Mouse (Mus musculus): ENCODE measurements around the gene Gys1. TPM values are rescaled to one million over a fixed set of nuclear protein-coding genes. Genes with fewer than 3 reads are reported as not detected.

The Gys1 gene
- polyA plus RNA-seq, 2 experiments: 35.8 to 44.1 TPM

DNA sequence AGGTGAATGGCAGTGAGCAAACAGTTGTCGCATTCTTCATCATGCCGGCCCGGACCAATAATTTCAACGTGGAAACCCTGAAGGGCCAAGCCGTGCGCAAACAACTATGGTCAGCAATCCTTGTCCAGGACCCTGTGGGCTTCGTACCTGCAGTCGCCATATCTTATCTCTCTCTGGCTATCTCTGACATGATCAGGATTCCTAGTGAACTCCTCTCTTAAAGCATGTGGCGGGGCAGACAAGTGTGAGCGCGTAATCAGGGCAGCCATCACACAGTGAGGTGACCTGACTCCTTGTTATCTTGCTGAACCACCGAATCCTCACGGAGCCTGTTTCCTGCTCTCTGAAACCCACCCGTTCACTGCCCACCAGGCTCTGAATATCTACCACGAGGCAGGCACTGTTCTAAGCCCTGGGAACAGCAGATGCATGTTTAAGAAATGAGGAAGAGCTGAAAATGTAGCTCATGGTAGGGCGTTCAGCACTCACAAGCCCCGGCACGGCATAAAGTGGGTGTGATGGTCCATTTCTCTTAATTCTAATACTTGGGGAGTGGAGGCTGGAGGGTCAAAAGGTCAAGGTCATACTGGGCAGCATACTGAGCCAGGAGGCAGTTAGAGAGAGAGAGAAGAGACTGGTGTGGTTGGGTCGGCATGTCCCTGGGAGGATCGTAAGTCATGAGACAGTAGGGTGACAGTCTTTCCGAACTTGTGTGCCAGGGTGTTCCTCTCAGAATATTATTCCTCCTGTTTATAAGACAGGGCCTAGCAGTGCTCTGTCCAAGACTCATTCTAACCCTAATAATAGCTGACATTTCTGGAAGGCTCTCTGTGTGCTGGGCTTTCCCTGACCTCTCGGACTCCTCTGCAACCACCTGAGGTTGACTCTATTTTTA is 9.1 kb downstream of the Gys1 start:
- Histone ChIP-seq H3K27me3 (ENCODE audit: control insufficient read depth, insufficient read depth, low read length) (no peaks in the 10 kb centered on the region), H3K9me3 (ENCODE audit: control insufficient read depth, low read length) (no peaks in the 10 kb centered on the region), H3K36me3 (ENCODE audit: control insufficient read depth, insufficient read depth, low read length) (peaks cover 72% of the 10 kb centered on the region), H3K4me1 (ENCODE audit: control insufficient read depth, insufficient read depth, low read length) (no peaks in the 10 kb centered on the region), H3K27ac (replicated peaks; ENCODE audit: low read depth, low read length) (no peak overlapping the region), H3K9ac (ENCODE audit: low read depth, low read length, severe bottlenecking) (no peak overlapping the region), H3K4me3 (replicated peaks; ENCODE audit: low read length) (no peak overlapping the region), H3K4me2 (replicated peaks; ENCODE audit: low read depth, low read length, severe bottlenecking) (no peak overlapping the region)
- WGBS: 84% methylated on average over 22 of the region's 22 CpGs
- no peak for TF ChIP-seq POLR2A (IDR thresholded peaks at IDR 0.05; ENCODE audit: borderline replicate concordance, extremely low read depth, insufficient read depth, insufficient read length)
- ATAC-seq (ENCODE audit: low FRiP score, low read depth) (no peak), DNase-seq (ENCODE audit: low spot score) (no peak)

DNA sequence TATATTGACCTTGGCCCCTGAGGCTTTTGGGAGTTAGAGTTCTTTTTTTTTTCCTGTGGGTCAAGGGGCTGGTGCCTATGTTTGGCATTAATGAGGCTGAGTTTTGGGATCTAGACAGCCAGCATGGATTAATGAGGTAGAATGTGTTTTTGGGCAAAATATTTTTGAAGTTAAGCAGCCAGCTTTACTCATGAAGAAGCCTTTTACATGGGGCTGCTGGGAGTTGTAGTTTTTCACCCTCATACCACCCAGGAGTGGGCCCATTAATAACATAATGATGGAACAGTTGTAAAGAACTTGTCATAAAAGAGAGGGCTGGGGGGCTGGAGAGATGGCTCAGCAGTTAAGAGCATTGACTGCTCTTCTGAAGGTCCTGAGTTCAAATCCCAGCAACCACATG is 11.9 kb downstream of the Gys1 start:
- no peak for ATAC-seq (ENCODE audit: low FRiP score, low read depth)
- Histone ChIP-seq H3K4me1 (ENCODE audit: control insufficient read depth, insufficient read depth, low read length) (no peaks in the 10 kb centered on the region), H3K9me3 (ENCODE audit: control insufficient read depth, low read length) (no peaks in the 10 kb centered on the region), H3K27me3 (ENCODE audit: control insufficient read depth, insufficient read depth, low read length) (no peaks in the 10 kb centered on the region), H3K9ac (ENCODE audit: low read depth, low read length, severe bottlenecking) (no peak overlapping the region), H3K4me3 (replicated peaks; ENCODE audit: low read length) (no peak overlapping the region), H3K4me2 (replicated peaks; ENCODE audit: low read depth, low read length, severe bottlenecking) (no peak overlapping the region), H3K36me3 (ENCODE audit: control insufficient read depth, insufficient read depth, low read length) (peaks cover 62% of the 10 kb centered on the region), H3K27ac (replicated peaks; ENCODE audit: low read depth, low read length) (no peak overlapping the region)
- no peak for TF ChIP-seq POLR2A (IDR thresholded peaks at IDR 0.05; ENCODE audit: borderline replicate concordance, extremely low read depth, insufficient read depth, insufficient read length)
- DNase-seq (ENCODE audit: low spot score): no peak

DNA sequence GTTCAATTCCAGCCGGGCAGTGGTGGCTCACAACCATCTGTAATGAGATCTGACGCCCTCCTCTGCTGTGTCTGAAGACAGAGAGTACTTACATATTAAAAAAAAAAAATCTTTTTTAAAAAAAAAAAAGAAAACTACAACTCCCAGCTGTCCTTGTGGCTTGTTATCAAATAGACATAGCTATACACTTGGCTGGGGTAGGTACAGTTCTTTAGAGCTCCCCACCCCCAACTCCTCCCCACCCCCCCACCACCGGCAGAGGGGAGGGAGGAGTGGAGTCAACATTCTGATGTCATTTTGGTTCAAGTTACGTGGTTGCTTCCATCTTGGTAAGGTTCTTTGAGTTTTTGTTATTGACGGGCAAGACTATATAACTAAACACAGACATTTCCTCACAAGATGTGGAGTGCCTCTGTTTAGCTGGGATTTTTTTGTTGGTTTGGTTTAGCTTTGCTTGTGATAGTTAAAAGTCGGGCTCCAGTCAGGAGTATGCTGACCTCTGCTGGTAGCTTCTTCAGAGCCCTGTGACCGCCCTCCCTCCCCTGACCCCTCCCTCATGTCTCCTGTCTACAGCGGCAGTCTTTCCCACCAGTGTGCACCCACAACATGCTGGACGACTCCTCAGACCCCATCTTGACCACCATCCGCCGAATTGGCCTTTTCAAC is 12.8 kb downstream of the Gys1 start:
- 0 out of 2 replicates have a peak, but pooled peaks have one; percentile 47 for ATAC-seq (ENCODE audit: low FRiP score, low read depth)
- peaks cover 66% of the 10 kb centered on the region for H3K36me3 ChIP-seq (ENCODE audit: control insufficient read depth, insufficient read depth, low read length)

DNA sequence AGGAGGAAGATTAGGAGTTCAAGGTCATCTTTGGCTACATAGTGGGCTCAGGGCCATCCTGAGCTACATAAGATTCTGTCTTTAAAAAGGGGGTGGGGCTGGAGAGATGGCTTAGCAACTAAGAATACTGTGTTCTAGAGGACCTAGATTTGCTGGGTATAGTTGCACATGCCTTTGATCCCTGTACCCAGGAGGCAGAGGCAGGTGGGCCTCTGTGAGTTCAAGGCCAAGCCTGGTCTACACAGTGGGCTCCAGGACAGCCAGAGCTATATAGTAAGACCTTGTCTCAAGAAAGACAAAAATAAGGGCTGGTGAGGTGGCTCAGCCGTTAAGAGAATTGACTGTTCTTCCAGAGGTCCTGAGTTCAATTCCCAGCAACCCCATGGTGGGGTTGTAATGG is 15.3 kb downstream of the Gys1 start:
- no peak overlapping the region for H3K27ac ChIP-seq (replicated peaks; ENCODE audit: low read depth, low read length)

More for the DNA sequence above, 12.8 kb downstream of the Gys1 start:
- H3K27me3 ChIP-seq (ENCODE audit: control insufficient read depth, insufficient read depth, low read length): no peaks in the 10 kb centered on the region
- H3K4me1 ChIP-seq (ENCODE audit: control insufficient read depth, insufficient read depth, low read length): no peaks in the 10 kb centered on the region
- DNase-seq (ENCODE audit: low spot score): peak; percentile 59
- H3K9me3 ChIP-seq (ENCODE audit: control insufficient read depth, low read length): no peaks in the 10 kb centered on the region
- H3K4me3 ChIP-seq (replicated peaks; ENCODE audit: low read length): no peak overlapping the region
- no peak overlapping the region for H3K27ac ChIP-seq (replicated peaks; ENCODE audit: low read depth, low read length)
- H3K9ac ChIP-seq (ENCODE audit: low read depth, low read length, severe bottlenecking): no peak overlapping the region
- no peak overlapping the region for H3K4me2 ChIP-seq (replicated peaks; ENCODE audit: low read depth, low read length, severe bottlenecking)
- TF ChIP-seq POLR2A (IDR thresholded peaks at IDR 0.05; ENCODE audit: borderline replicate concordance, extremely low read depth, insufficient read depth, insufficient read length): no peak
- 34% methylated on average over 11 of the region's 11 CpGs for WGBS

DNA sequence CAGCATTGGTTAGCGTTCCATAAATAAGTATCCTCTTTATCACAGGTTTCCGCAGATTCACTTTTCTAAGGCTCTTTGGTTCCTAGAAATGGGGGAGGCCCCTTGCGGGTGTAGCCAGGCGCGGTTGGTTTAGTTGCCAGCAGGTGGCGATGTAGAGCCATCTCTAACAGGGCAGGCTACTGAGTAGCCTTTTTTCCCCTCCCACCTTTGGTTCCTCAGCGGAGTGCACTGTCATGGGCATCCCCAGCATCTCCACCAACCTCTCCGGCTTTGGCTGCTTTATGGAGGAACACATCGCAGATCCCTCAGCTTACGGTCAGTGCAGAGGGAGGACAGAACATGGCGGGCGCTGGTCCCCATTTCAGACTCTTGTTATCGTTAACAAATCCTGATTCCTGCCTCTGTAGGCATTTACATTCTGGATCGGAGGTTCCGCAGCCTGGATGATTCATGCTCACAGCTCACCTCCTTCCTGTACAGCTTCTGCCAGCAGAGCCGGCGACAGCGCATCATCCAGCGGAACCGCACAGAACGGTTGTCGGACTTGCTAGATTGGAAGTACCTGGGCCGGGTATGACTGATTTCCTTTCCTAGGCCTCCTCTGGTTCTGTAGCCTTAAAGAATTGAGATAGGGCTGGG is 16.8 kb downstream of the Gys1 start:
- ATAC-seq (ENCODE audit: low FRiP score, low read depth): peak; percentile 75
- no peak for TF ChIP-seq POLR2A (IDR thresholded peaks at IDR 0.05; ENCODE audit: borderline replicate concordance, extremely low read depth, insufficient read depth, insufficient read length)
- WGBS: 54% methylated on average over 23 of the region's 23 CpGs

More for the DNA sequence above, 15.3 kb downstream of the Gys1 start:
- ATAC-seq (ENCODE audit: low FRiP score, low read depth): no peak
- Histone ChIP-seq H3K36me3 (ENCODE audit: control insufficient read depth, insufficient read depth, low read length) (peaks cover 59% of the 10 kb centered on the region), H3K4me1 (ENCODE audit: control insufficient read depth, insufficient read depth, low read length) (no peaks in the 10 kb centered on the region), H3K4me2 (replicated peaks; ENCODE audit: low read depth, low read length, severe bottlenecking) (no peak overlapping the region), H3K9ac (ENCODE audit: low read depth, low read length, severe bottlenecking) (no peak overlapping the region), H3K27me3 (ENCODE audit: control insufficient read depth, insufficient read depth, low read length) (no peaks in the 10 kb centered on the region), H3K4me3 (replicated peaks; ENCODE audit: low read length) (no peak overlapping the region), H3K9me3 (ENCODE audit: control insufficient read depth, low read length) (no peaks in the 10 kb centered on the region)
- no peak for TF ChIP-seq POLR2A (IDR thresholded peaks at IDR 0.05; ENCODE audit: borderline replicate concordance, extremely low read depth, insufficient read depth, insufficient read length)
- DNase-seq (ENCODE audit: low spot score): no peak
- WGBS: 83% methylated on average over 1 of the region's 1 CpGs

More for the DNA sequence above, 16.8 kb downstream of the Gys1 start:
- Histone ChIP-seq H3K27ac (replicated peaks; ENCODE audit: low read depth, low read length) (no peak overlapping the region), H3K4me3 (replicated peaks; ENCODE audit: low read length) (no peak overlapping the region), H3K4me2 (replicated peaks; ENCODE audit: low read depth, low read length, severe bottlenecking) (no peak overlapping the region), H3K36me3 (ENCODE audit: control insufficient read depth, insufficient read depth, low read length) (peaks cover 60% of the 10 kb centered on the region), H3K9me3 (ENCODE audit: control insufficient read depth, low read length) (no peaks in the 10 kb centered on the region), H3K4me1 (ENCODE audit: control insufficient read depth, insufficient read depth, low read length) (0 out of 2 replicates have a peak, but pooled peaks cover under 1% of the 10 kb centered on the region), H3K9ac (ENCODE audit: low read depth, low read length, severe bottlenecking) (no peak overlapping the region), H3K27me3 (ENCODE audit: control insufficient read depth, insufficient read depth, low read length) (no peaks in the 10 kb centered on the region)
- DNase-seq (ENCODE audit: low spot score): peak; percentile 78

All from limb, embryonic 14.5 days (tissue).